Mouse (Mus musculus) 416B (cell line): ENCODE results near the gene 4930503E14Rik.
"Not testable (repeated sequence)": the region's sequence is repeated elsewhere in the genome, so short reads cannot be mapped to it uniquely, and the experiment has no call there.

Experiments used
- DNase-seq: peaks from one replicate; pipeline ENCODE4 v3.0.0; 2011; ENCODE audit warnings: low read depth

The 4930503E14Rik gene

DNA sequence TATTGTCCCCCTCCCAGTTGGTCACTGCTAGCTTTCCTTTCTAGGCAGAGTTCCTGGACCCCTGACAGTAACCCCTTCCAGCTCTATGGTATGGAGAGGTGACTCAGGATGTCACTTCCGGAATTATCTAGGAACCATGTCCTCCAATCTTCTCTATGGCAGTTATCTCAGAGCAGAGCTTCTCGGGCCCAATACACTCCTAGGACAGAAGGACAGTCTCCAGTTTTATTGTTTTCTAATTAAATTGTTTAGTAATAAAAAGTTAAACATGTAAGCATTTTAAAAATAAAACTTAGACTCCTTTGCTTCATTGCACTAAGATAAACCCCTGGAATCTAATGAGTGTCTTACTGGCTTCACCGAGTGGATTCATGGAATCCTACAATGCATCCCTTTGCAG, at the start of gene 4930503E14Rik:
TSS of gene 4930503E14Rik (minus strand) at position 101 of the 400 bp plus-strand sequence.
- DNase-seq: not testable (repeated sequence)

DNA sequence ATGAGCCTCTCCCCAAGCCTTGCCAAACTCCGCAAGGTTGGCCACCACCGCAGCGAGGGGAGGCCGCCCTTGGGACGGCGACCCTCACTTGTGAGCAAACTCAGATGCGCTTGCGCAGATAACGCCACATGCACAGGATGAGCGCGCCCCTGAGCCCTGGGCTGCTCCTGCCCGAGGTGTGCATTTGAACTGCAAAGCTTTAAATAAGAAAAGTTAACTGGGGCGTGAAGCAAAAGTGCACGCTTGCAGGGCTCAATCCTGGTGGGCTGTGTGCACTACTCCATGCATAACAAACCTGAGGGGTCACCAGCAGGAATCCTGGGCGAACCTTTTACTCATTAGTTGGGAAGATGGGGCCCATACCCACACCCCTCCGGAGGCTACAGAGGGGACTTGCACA, 35.0 kb upstream of the 4930503E14Rik start:
- no peak for DNase-seq

DNA sequence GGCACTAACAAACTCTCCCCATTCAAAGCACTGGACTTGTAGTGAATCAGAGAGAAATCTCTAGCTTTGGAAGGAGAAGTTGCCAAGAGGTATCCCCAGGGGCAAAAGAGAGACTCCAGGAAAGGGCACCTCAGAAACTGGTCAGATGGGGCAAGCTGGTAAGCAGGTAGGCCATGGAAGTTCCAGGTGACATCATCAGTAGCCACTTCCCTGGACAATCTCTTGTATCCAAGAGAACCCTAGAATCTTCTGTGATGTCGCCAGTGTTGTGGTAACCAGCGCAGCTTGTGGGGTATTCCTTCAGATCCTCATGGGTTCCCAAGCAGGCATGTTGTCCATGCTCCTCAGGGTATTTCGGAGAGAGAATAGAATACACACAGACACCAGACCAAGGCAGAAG, 15.7 kb downstream of the 4930503E14Rik start, which contains the start of gene Gm8212:
TSS of gene Gm8212 (plus strand) at position 301 of the 400 bp plus-strand sequence.
- not testable (repeated sequence) for DNase-seq

DNA sequence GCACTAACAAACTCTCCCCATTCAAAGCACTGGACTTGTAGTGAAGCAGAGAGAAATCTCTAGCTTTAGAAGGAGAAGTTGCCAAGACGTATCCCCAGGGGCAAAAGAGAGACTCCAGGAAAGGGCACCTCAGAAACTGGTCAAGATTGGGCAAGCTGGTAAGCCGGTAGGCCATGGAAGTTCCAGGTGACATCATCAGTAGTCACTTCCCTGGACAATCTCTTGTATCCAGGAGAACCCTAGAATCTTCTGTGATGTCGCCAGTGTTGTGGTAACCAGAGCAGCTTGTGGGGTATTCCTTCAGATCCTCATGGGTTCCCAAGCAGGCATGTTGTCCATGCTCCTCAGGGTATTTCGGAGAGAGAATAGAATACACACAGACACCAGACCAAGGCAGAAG, 89.5 kb downstream of the 4930503E14Rik start, which contains the start of gene Gm3327:
TSS of gene Gm3327 (plus strand) at position 301 of the 400 bp plus-strand sequence.
- not testable (repeated sequence) for DNase-seq
